Mouse (Mus musculus) skeletal muscle tissue, adult 2 months (tissue): ENCODE measurements at regions not wholly inside any gene's neighbourhood (a gene's known extent, or its start where the extent isn't known, plus 50 kb on each side); places are given as distances from the start of the nearest gene placed in this dataset.

Source experiments
- DNase-seq: peaks from one replicate; pipeline ENCODE4 v3.0.0-alpha.2; 2012; ENCODE audit warnings: low read depth, low spot score

GRCm38 (mm10) chr1:190526046-190526445 lies 355.5 kb upstream of the Prox1 start:
- no peak for DNase-seq

DNA sequence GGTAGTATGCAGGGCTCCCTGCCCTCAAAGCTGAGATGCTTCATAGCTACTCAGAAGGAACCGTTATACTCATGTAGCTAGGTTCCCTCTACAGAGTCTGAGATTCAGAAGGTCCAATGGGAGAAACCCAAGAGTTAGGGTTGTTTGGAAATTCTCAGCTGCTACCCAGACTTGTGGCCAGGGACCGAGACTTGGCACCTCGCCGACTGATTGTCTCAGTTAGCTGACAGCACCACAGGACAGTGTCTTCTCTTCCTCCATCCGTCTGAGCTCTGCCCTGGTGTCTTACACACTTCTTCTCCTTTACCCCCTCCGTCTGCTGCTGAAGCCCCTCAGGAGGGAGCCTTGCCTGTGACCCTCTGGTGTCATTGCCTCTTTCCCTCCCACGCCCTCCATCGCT lies 329.6 kb upstream of the Prox1 start:
- no peak for DNase-seq

DNA sequence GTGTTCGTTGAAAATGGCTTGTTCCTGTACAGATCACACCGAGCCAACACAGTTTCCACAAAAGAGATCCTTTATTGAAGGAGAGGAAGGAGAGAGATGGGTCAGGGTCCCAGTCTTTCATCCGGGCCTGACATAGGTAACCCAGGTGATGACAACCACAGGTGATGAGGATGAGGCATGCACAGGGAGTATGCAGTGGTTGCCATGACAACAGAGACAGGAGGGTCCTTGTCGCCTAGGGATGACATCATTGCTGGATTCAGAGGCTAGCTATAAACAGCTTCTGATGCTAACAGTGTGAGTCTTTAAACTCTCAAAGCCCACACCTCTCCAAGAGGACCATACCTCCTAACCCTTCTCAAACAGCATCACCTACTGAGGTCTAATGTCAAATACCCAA lies 327.0 kb upstream of the Prox1 start:
- DNase-seq, result no peak

- no peak for DNase-seq
Measured at GRCm38 (mm10) chr1:190495741-190496520, 325.4 kb upstream of the Prox1 start.

- DNase-seq, result no peak
Measured at GRCm38 (mm10) chr1:190486551-190487104, 316.1 kb upstream of the Prox1 start.

- DNase-seq, result no peak
Measured at GRCm38 (mm10) chr1:190483366-190483765, 312.9 kb upstream of the Prox1 start.

- no peak for DNase-seq
Measured at GRCm38 (mm10) chr1:190481071-190481470, 310.6 kb upstream of the Prox1 start.

DNA sequence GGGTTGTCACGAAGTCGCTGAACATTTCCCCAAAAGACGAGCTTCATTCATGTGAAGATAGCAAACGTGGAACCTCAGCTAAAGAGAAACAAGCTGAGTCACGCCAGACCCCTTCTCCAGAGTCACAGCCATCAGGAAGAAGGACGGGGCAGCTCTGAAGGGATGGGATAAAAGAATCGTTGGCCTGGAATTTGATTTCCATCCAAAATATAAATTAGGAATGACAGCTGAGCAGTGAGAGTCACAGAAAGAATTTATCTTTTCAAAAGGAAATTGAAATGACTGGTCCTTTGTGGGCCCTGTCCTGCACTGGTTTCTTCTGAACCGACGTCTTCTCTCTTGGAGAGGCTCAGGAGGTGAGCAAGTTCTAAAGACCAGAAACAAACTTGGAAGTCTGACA lies 310.1 kb upstream of the Prox1 start:
- no peak for DNase-seq

- DNase-seq, result no peak
Measured at GRCm38 (mm10) chr1:190472761-190473160, 302.2 kb upstream of the Prox1 start.

GRCm38 (mm10) chr1:190470336-190470735 lies 299.8 kb upstream of the Prox1 start:
- DNase-seq, result no peak

- no peak for DNase-seq
Measured at GRCm38 (mm10) chr1:190457541-190458061, 287.1 kb upstream of the Prox1 start.

- DNase-seq, result no peak
Measured at GRCm38 (mm10) chr1:190453549-190453948, 283.0 kb upstream of the Prox1 start.

- DNase-seq, result no peak
Measured at GRCm38 (mm10) chr1:190452115-190452842, 281.8 kb upstream of the Prox1 start.

- no peak for DNase-seq
Measured at GRCm38 (mm10) chr1:190448263-190448662, 277.7 kb upstream of the Prox1 start.

- no peak for DNase-seq
Measured at GRCm38 (mm10) chr1:190447253-190447652, 276.7 kb upstream of the Prox1 start.

DNA sequence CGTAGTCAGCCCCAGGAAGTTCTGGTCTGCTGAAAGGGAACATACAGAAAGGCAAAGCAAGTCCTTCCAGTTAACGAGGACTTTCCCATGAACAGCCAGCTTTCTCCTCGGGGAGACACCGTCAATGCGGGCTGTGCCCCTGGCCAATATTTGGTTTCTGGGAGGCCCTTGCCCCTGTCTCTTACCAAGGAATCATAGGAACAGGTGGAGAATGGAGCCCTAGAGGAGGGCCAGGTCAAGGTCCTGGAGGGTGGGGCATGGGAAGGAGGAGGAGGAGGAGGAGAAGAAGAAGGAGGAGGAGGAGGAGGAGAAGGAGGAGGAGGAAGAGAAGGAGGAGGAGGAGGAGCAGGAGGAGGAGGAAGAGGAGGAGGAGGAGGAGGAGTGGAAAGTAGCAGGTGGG lies 276.2 kb upstream of the Prox1 start:
- no peak for DNase-seq

DNA sequence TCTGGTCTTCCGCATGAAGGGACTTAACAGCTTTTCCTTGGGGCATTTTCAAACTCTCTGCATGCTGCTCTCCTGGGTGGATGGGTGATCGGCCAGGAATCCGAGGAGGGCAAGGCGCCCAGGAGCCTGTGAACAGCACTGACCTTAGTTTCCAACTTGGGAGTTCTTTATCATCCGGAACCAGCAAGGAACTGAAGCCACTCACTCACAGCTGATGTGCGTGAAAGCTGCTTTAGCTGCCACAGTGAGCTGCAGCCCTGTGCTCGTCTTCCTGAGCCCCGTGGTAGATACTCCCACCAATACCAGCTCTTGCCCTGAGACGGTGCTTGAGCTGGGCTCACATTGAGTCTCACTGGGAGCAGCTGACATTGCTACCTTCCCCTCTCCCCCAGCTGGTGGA lies 273.9 kb upstream of the Prox1 start:
- DNase-seq, result no peak

DNA sequence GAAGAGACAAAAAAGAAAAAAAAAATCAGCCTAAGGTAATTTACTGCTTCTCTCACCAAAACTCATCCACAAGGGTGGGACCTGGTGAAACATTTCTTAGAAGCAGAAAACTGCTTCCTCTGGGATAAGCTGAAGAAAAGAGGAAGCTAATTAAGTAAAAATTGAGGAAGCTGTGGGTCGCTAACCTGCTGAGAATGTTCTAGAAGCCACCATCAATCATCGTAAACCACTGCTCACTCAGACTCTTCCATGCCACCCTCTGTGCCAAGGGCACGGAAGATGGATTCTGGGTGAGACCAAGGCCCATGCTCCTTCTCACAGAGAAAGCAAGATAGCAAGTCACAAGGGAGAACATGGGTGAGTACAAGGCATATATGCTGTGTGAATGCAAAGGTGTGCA lies 272.7 kb upstream of the Prox1 start:
- DNase-seq, result no peak

- DNase-seq, result no peak
Measured at GRCm38 (mm10) chr1:190442166-190442565, 271.7 kb upstream of the Prox1 start.

- DNase-seq, result no peak
Measured at GRCm38 (mm10) chr1:190438789-190439188, 268.3 kb upstream of the Prox1 start.

GRCm38 (mm10) chr1:190422874-190423273 lies 252.4 kb upstream of the Prox1 start:
- DNase-seq, result no peak

GRCm38 (mm10) chr1:190419709-190420108 lies 249.2 kb upstream of the Prox1 start:
- DNase-seq, result no peak

GRCm38 (mm10) chr1:190417326-190417725 lies 246.8 kb upstream of the Prox1 start:
- DNase-seq, result no peak
